Mouse (Mus musculus): Measurements from ENCODE around the gene Zfp689. TPM values are rescaled to one million over a fixed set of nuclear protein-coding genes. Genes with fewer than 3 reads are reported as not detected.
A peak's percentile ranks its signal among the peaks of the same experiment; 100 is the strongest.
"Not testable (repeated sequence)": the region's sequence is repeated elsewhere in the genome, so short reads cannot be mapped to it uniquely, and the experiment has no call there.

Gene Zfp689
- polyA plus RNA-seq, 1 experiment, result 2.1 TPM

- peak overlapping the region; percentile 98 for H3K4me2 ChIP-seq (ENCODE audit: low read depth)
- peak overlapping the region; percentile 98 for H3K4me3 ChIP-seq
- H3ac ChIP-seq (ENCODE audit: control insufficient read depth, insufficient read length), result peak overlapping the region; percentile 64
- H3K27me3 ChIP-seq (ENCODE audit: control insufficient read depth, insufficient read depth, insufficient read length), result no peaks in the 10 kb centered on the region
- peaks cover 30% of the 10 kb centered on the region for H3K36me3 ChIP-seq (ENCODE audit: control insufficient read depth, insufficient read depth)
- peaks cover 46% of the 10 kb centered on the region for H3K79me2 ChIP-seq (ENCODE audit: control insufficient read depth, insufficient read depth)
- TF ChIP-seq E2F4 (IDR thresholded peaks at IDR 0.05; ENCODE audit: insufficient read depth) (no peak), MYOG (IDR thresholded peaks at IDR 0.05; ENCODE audit: control insufficient read depth in 1 of 3, insufficient read depth in 1 of 3, insufficient read length in 2 of 3, low read depth in 2 of 3) (peak in 1 of 3 experiments; percentile 20), USF1 (IDR thresholded peaks at IDR 0.05; ENCODE audit: low read depth) (no peak), POLR2A (IDR thresholded peaks at IDR 0.05; ENCODE audit: insufficient read length, low read depth) (no peak), MYOD1 (IDR thresholded peaks at IDR 0.05; ENCODE audit: control insufficient read depth in 1 of 3, insufficient read length in 2 of 3, low read depth in 2 of 3) (peak in 1 of 3 experiments; percentile 21), POLR2AphosphoS2 (IDR thresholded peaks at IDR 0.05; ENCODE audit: insufficient read length, low read depth) (peak; percentile 17), TCF3 (IDR thresholded peaks at IDR 0.05; ENCODE audit: insufficient read length, low read depth) (no peak), TCF12 (IDR thresholded peaks at IDR 0.05; ENCODE audit: insufficient read depth, poor library complexity, severe bottlenecking) (no peak)
Observed at GRCm38 (mm10) chr7:127471646-127472010, 22.7 kb upstream of the Zfp689 start.

- Histone ChIP-seq H3K36me3 (ENCODE audit: control insufficient read depth, insufficient read depth) (peaks cover 24% of the 10 kb centered on the region), H3ac (ENCODE audit: control insufficient read depth, insufficient read length) (peak overlapping the region; percentile 64)
- TF ChIP-seq E2F4 (IDR thresholded peaks at IDR 0.05; ENCODE audit: insufficient read depth) (no peak), POLR2A (IDR thresholded peaks at IDR 0.05; ENCODE audit: insufficient read length, low read depth) (peak; percentile 30), TCF12 (IDR thresholded peaks at IDR 0.05; ENCODE audit: insufficient read depth, poor library complexity, severe bottlenecking) (no peak), REST (IDR thresholded peaks at IDR 0.05; ENCODE audit: insufficient read depth, insufficient read length) (no peak), SRF (IDR thresholded peaks at IDR 0.05; ENCODE audit: control insufficient read depth, insufficient read length, low read depth) (no peak), POLR2AphosphoS2 (IDR thresholded peaks at IDR 0.05; ENCODE audit: insufficient read length, low read depth) (peak; percentile 38), MYOG (IDR thresholded peaks at IDR 0.05; ENCODE audit: control insufficient read depth in 1 of 3, insufficient read depth in 1 of 3, insufficient read length in 2 of 3, low read depth in 2 of 3) (no peak), CEBPB (IDR thresholded peaks at IDR 0.05; ENCODE audit: insufficient read depth, poor library complexity, severe bottlenecking) (0 out of 2 replicates have a peak, but pooled peaks have one; percentile 35), USF1 (IDR thresholded peaks at IDR 0.05; ENCODE audit: low read depth) (no peak), MAX (IDR thresholded peaks at IDR 0.05; ENCODE audit: low read depth) (no peak), TCF3 (IDR thresholded peaks at IDR 0.05; ENCODE audit: insufficient read length, low read depth) (no peak), MYOD1 (IDR thresholded peaks at IDR 0.05; ENCODE audit: control insufficient read depth in 1 of 3, insufficient read length in 2 of 3, low read depth in 2 of 3) (no peak)
Observed at GRCm38 (mm10) chr7:127470743-127471645, 22.0 kb upstream of the Zfp689 start.

GRCm38 (mm10) chr7:127470011-127470715, 21.2 kb upstream of the Zfp689 start:
- peak overlapping the region; percentile 77 for H3K4me2 ChIP-seq (ENCODE audit: low read depth)
- H3ac ChIP-seq (ENCODE audit: control insufficient read depth, insufficient read length), result peak overlapping the region; percentile 64
- no peaks in the 10 kb centered on the region for H3K27me3 ChIP-seq (ENCODE audit: control insufficient read depth, insufficient read depth, insufficient read length)
- TF ChIP-seq SRF (IDR thresholded peaks at IDR 0.05; ENCODE audit: control insufficient read depth, insufficient read length, low read depth) (no peak), MAX (IDR thresholded peaks at IDR 0.05; ENCODE audit: low read depth) (no peak), MYOG (IDR thresholded peaks at IDR 0.05; ENCODE audit: control insufficient read depth in 1 of 3, insufficient read depth in 1 of 3, insufficient read length in 2 of 3, low read depth in 2 of 3) (no peak), REST (IDR thresholded peaks at IDR 0.05; ENCODE audit: insufficient read depth, insufficient read length) (no peak), TCF3 (IDR thresholded peaks at IDR 0.05; ENCODE audit: insufficient read length, low read depth) (no peak), POLR2A (IDR thresholded peaks at IDR 0.05; ENCODE audit: insufficient read length, low read depth) (no peak), MYOD1 (IDR thresholded peaks at IDR 0.05; ENCODE audit: control insufficient read depth in 1 of 3, insufficient read length in 2 of 3, low read depth in 2 of 3) (no peak), CEBPB (IDR thresholded peaks at IDR 0.05; ENCODE audit: insufficient read depth, poor library complexity, severe bottlenecking) (no peak), POLR2AphosphoS2 (IDR thresholded peaks at IDR 0.05; ENCODE audit: insufficient read length, low read depth) (no peak), E2F4 (IDR thresholded peaks at IDR 0.05; ENCODE audit: insufficient read depth) (no peak), TCF12 (IDR thresholded peaks at IDR 0.05; ENCODE audit: insufficient read depth, poor library complexity, severe bottlenecking) (no peak), USF1 (IDR thresholded peaks at IDR 0.05; ENCODE audit: low read depth) (no peak)
- peaks cover 16% of the 10 kb centered on the region for H3K36me3 ChIP-seq (ENCODE audit: control insufficient read depth, insufficient read depth)
- peak overlapping the region; percentile 98 for H3K4me3 ChIP-seq
- H3K79me2 ChIP-seq (ENCODE audit: control insufficient read depth, insufficient read depth), result peaks cover 41% of the 10 kb centered on the region

More at GRCm38 (mm10) chr7:127470743-127471645, 22.0 kb upstream of the Zfp689 start:
- H3K27me3 ChIP-seq (ENCODE audit: control insufficient read depth, insufficient read depth, insufficient read length), result no peaks in the 10 kb centered on the region
- H3K79me2 ChIP-seq (ENCODE audit: control insufficient read depth, insufficient read depth), result peaks cover 46% of the 10 kb centered on the region
- peak overlapping the region; percentile 77 for H3K4me2 ChIP-seq (ENCODE audit: low read depth)
- peak overlapping the region; percentile 98 for H3K4me3 ChIP-seq

GRCm38 (mm10) chr7:127466606-127467005, 17.6 kb upstream of the Zfp689 start:
- Histone ChIP-seq H3K36me3 (ENCODE audit: control insufficient read depth, insufficient read depth) (peaks cover 7% of the 10 kb centered on the region), H3ac (ENCODE audit: control insufficient read depth, insufficient read length) (no peak overlapping the region)
- TF ChIP-seq SRF (IDR thresholded peaks at IDR 0.05; ENCODE audit: control insufficient read depth, insufficient read length, low read depth) (no peak), POLR2A (IDR thresholded peaks at IDR 0.05; ENCODE audit: insufficient read length, low read depth) (no peak), TCF12 (IDR thresholded peaks at IDR 0.05; ENCODE audit: insufficient read depth, poor library complexity, severe bottlenecking) (no peak), MYOD1 (IDR thresholded peaks at IDR 0.05; ENCODE audit: control insufficient read depth in 1 of 3, insufficient read length in 2 of 3, low read depth in 2 of 3) (no peak)

GRCm38 (mm10) chr7:127465670-127466069, 16.7 kb upstream of the Zfp689 start:
- H3K36me3 ChIP-seq (ENCODE audit: control insufficient read depth, insufficient read depth); H3ac ChIP-seq (ENCODE audit: control insufficient read depth, insufficient read length); H3K4me3 ChIP-seq; H3K4me2 ChIP-seq (ENCODE audit: low read depth); H3K27me3 ChIP-seq (ENCODE audit: control insufficient read depth, insufficient read depth, insufficient read length): not testable (repeated sequence)
- H3K79me2 ChIP-seq (ENCODE audit: control insufficient read depth, insufficient read depth), result peaks cover 26% of the 10 kb centered on the region

More at GRCm38 (mm10) chr7:127466606-127467005, 17.6 kb upstream of the Zfp689 start:
- Histone ChIP-seq H3K79me2 (ENCODE audit: control insufficient read depth, insufficient read depth) (peaks cover 26% of the 10 kb centered on the region), H3K4me2 (ENCODE audit: low read depth) (no peak overlapping the region), H3K27me3 (ENCODE audit: control insufficient read depth, insufficient read depth, insufficient read length) (no peaks in the 10 kb centered on the region), H3K4me3 (no peak overlapping the region)
